Mouse (Mus musculus): ENCODE measurements around the gene Psenen. TPM values are rescaled to one million over a fixed set of nuclear protein-coding genes. Genes with fewer than 3 reads are reported as not detected.

Gene Psenen
- 28.7 TPM for polyA plus RNA-seq (2014; fragmentation: Illumina TruSeq; extraction: RNeasy Lipid Tissue Mini Kit (QIAGEN cat#74804); ENCODE audit: low read depth, low replicate concordance)

GRCm38 (mm10) chr7:30563117-30563905 is at the start of gene Psenen, which contains the start of the genes U2af1l4 and Gm49396:
Gene Psenen (minus strand): TSS chr7:30563627.
Gene U2af1l4 (plus strand): TSS chr7:30563301.
Gene Gm49396 (plus strand): TSS chr7:30563344.

GRCm38 (mm10) chr7:30612654-30613402 is 49.4 kb upstream of the Psenen start, which contains the start of gene Upk1a:
Gene Upk1a (minus strand): TSS chr7:30612847.

GRCm38 (mm10) chr7:30598786-30599185 is 35.4 kb upstream of the Psenen start, which contains the start of gene Zbtb32:
Gene Zbtb32 (minus strand): TSS chr7:30598909.

GRCm38 (mm10) chr7:30588676-30589434 is 25.4 kb upstream of the Psenen start, which contains the start of gene Kmt2b:
Gene Kmt2b (minus strand): TSS chr7:30588726.

GRCm38 (mm10) chr7:30564970-30565571 is 1.6 kb upstream of the Psenen start, which contains the start of gene Igflr1:
Gene Igflr1 (plus strand): TSS chr7:30565427.

GRCm38 (mm10) chr7:30559443-30559954 is 3.9 kb downstream of the Psenen start, which contains the start of gene Lin37:
Gene Lin37 (minus strand): TSS chr7:30559838.

GRCm38 (mm10) chr7:30552102-30553020 is 11.1 kb downstream of the Psenen start, which contains the start of the genes Hspb6 and Proser3:
Gene Hspb6 (plus strand): TSS chr7:30552178.
Gene Proser3 (minus strand): TSS chr7:30552299.

GRCm38 (mm10) chr7:30534633-30535577 is 28.5 kb downstream of the Psenen start, which contains the start of gene Arhgap33:
Gene Arhgap33 (minus strand): TSS chr7:30535060.

Other genes starting within 250 kb of the Psenen start
- 1.7 TPM for gene Syne4, start 248.8 kb downstream of the Psenen start, polyA plus RNA-seq (2014; fragmentation: Illumina TruSeq; extraction: RNeasy Lipid Tissue Mini Kit (QIAGEN cat#74804); ENCODE audit: low read depth, low replicate concordance)
- gene E130208F15Rik, start 241.9 kb downstream of the Psenen start, polyA plus RNA-seq (2014; fragmentation: Illumina TruSeq; extraction: RNeasy Lipid Tissue Mini Kit (QIAGEN cat#74804); ENCODE audit: low read depth, low replicate concordance) = 1.8 TPM
- gene Sdhaf1, start 239.7 kb downstream of the Psenen start, polyA plus RNA-seq (2014; fragmentation: Illumina TruSeq; extraction: RNeasy Lipid Tissue Mini Kit (QIAGEN cat#74804); ENCODE audit: low read depth, low replicate concordance) = 2.2 TPM
- gene Lrfn3, start 200.9 kb downstream of the Psenen start, polyA plus RNA-seq (2014; fragmentation: Illumina TruSeq; extraction: RNeasy Lipid Tissue Mini Kit (QIAGEN cat#74804); ENCODE audit: low read depth, low replicate concordance) = 0.57 TPM
- gene Tyrobp, start 149.9 kb downstream of the Psenen start, polyA plus RNA-seq (2014; fragmentation: Illumina TruSeq; extraction: RNeasy Lipid Tissue Mini Kit (QIAGEN cat#74804); ENCODE audit: low read depth, low replicate concordance) = 2.4 TPM
- not detected for gene Hcst, start 143.8 kb downstream of the Psenen start, polyA plus RNA-seq (2014; fragmentation: Illumina TruSeq; extraction: RNeasy Lipid Tissue Mini Kit (QIAGEN cat#74804); ENCODE audit: low read depth, low replicate concordance)
- gene Nfkbid, start 141.9 kb downstream of the Psenen start, polyA plus RNA-seq (2014; fragmentation: Illumina TruSeq; extraction: RNeasy Lipid Tissue Mini Kit (QIAGEN cat#74804); ENCODE audit: low read depth, low replicate concordance) = 1.4 TPM
- 3.2 TPM for gene Aplp1, start 118.1 kb downstream of the Psenen start, polyA plus RNA-seq (2014; fragmentation: Illumina TruSeq; extraction: RNeasy Lipid Tissue Mini Kit (QIAGEN cat#74804); ENCODE audit: low read depth, low replicate concordance)
- not detected for gene Kirrel2, start 105.9 kb downstream of the Psenen start, polyA plus RNA-seq (2014; fragmentation: Illumina TruSeq; extraction: RNeasy Lipid Tissue Mini Kit (QIAGEN cat#74804); ENCODE audit: low read depth, low replicate concordance)
- gene Nphs1, start 105.3 kb downstream of the Psenen start, polyA plus RNA-seq (2014; fragmentation: Illumina TruSeq; extraction: RNeasy Lipid Tissue Mini Kit (QIAGEN cat#74804); ENCODE audit: low read depth, low replicate concordance) = not detected
- gene Prodh2, start 70.0 kb downstream of the Psenen start, polyA plus RNA-seq (2014; fragmentation: Illumina TruSeq; extraction: RNeasy Lipid Tissue Mini Kit (QIAGEN cat#74804); ENCODE audit: low read depth, low replicate concordance) = not detected
- 0.54 TPM for gene Arhgap33, start 28.6 kb downstream of the Psenen start, polyA plus RNA-seq (2014; fragmentation: Illumina TruSeq; extraction: RNeasy Lipid Tissue Mini Kit (QIAGEN cat#74804); ENCODE audit: low read depth, low replicate concordance)
- gene Hspb6, start 11.4 kb downstream of the Psenen start, polyA plus RNA-seq (2014; fragmentation: Illumina TruSeq; extraction: RNeasy Lipid Tissue Mini Kit (QIAGEN cat#74804); ENCODE audit: low read depth, low replicate concordance) = 35.6 TPM
- 2.2 TPM for gene Proser3, start 11.3 kb downstream of the Psenen start, polyA plus RNA-seq (2014; fragmentation: Illumina TruSeq; extraction: RNeasy Lipid Tissue Mini Kit (QIAGEN cat#74804); ENCODE audit: low read depth, low replicate concordance)
- 3.1 TPM for gene Lin37, start 3.8 kb downstream of the Psenen start, polyA plus RNA-seq (2014; fragmentation: Illumina TruSeq; extraction: RNeasy Lipid Tissue Mini Kit (QIAGEN cat#74804); ENCODE audit: low read depth, low replicate concordance)
- 9.0 TPM for gene U2af1l4, start 326 bp downstream of the Psenen start, polyA plus RNA-seq (2014; fragmentation: Illumina TruSeq; extraction: RNeasy Lipid Tissue Mini Kit (QIAGEN cat#74804); ENCODE audit: low read depth, low replicate concordance)
- gene Gm49396, start 283 bp downstream of the Psenen start, polyA plus RNA-seq (2014; fragmentation: Illumina TruSeq; extraction: RNeasy Lipid Tissue Mini Kit (QIAGEN cat#74804); ENCODE audit: low read depth, low replicate concordance) = 6.2 TPM
- not detected for gene Igflr1, start 1.8 kb upstream of the Psenen start, polyA plus RNA-seq (2014; fragmentation: Illumina TruSeq; extraction: RNeasy Lipid Tissue Mini Kit (QIAGEN cat#74804); ENCODE audit: low read depth, low replicate concordance)
- gene Kmt2b, start 25.1 kb upstream of the Psenen start, polyA plus RNA-seq (2014; fragmentation: Illumina TruSeq; extraction: RNeasy Lipid Tissue Mini Kit (QIAGEN cat#74804); ENCODE audit: low read depth, low replicate concordance) = 9.5 TPM
- gene Zbtb32, start 35.3 kb upstream of the Psenen start, polyA plus RNA-seq (2014; fragmentation: Illumina TruSeq; extraction: RNeasy Lipid Tissue Mini Kit (QIAGEN cat#74804); ENCODE audit: low read depth, low replicate concordance) = not detected
- not detected for gene Upk1a, start 49.2 kb upstream of the Psenen start, polyA plus RNA-seq (2014; fragmentation: Illumina TruSeq; extraction: RNeasy Lipid Tissue Mini Kit (QIAGEN cat#74804); ENCODE audit: low read depth, low replicate concordance)
- gene Cox6b1, start 62.5 kb upstream of the Psenen start, polyA plus RNA-seq (2014; fragmentation: Illumina TruSeq; extraction: RNeasy Lipid Tissue Mini Kit (QIAGEN cat#74804); ENCODE audit: low read depth, low replicate concordance) = 1,311 TPM
- gene Etv2, start 72.2 kb upstream of the Psenen start, polyA plus RNA-seq (2014; fragmentation: Illumina TruSeq; extraction: RNeasy Lipid Tissue Mini Kit (QIAGEN cat#74804); ENCODE audit: low read depth, low replicate concordance) = not detected
- not detected for gene Rbm42, start 86.7 kb upstream of the Psenen start, polyA plus RNA-seq (2014; fragmentation: Illumina TruSeq; extraction: RNeasy Lipid Tissue Mini Kit (QIAGEN cat#74804); ENCODE audit: low read depth, low replicate concordance)
- 3.0 TPM for gene Haus5, start 101.4 kb upstream of the Psenen start, polyA plus RNA-seq (2014; fragmentation: Illumina TruSeq; extraction: RNeasy Lipid Tissue Mini Kit (QIAGEN cat#74804); ENCODE audit: low read depth, low replicate concordance)
- not detected for gene Pmis2, start 108.0 kb upstream of the Psenen start, polyA plus RNA-seq (2014; fragmentation: Illumina TruSeq; extraction: RNeasy Lipid Tissue Mini Kit (QIAGEN cat#74804); ENCODE audit: low read depth, low replicate concordance)
- gene 2200002J24Rik, start 135.3 kb upstream of the Psenen start, polyA plus RNA-seq (2014; fragmentation: Illumina TruSeq; extraction: RNeasy Lipid Tissue Mini Kit (QIAGEN cat#74804); ENCODE audit: low read depth, low replicate concordance) = not detected
- gene Atp4a, start 148.6 kb upstream of the Psenen start, polyA plus RNA-seq (2014; fragmentation: Illumina TruSeq; extraction: RNeasy Lipid Tissue Mini Kit (QIAGEN cat#74804); ENCODE audit: low read depth, low replicate concordance) = not detected
- 7.3 TPM for gene Tmem147, start 165.9 kb upstream of the Psenen start, polyA plus RNA-seq (2014; fragmentation: Illumina TruSeq; extraction: RNeasy Lipid Tissue Mini Kit (QIAGEN cat#74804); ENCODE audit: low read depth, low replicate concordance)
- not detected for gene Gapdhs, start 180.1 kb upstream of the Psenen start, polyA plus RNA-seq (2014; fragmentation: Illumina TruSeq; extraction: RNeasy Lipid Tissue Mini Kit (QIAGEN cat#74804); ENCODE audit: low read depth, low replicate concordance)
- gene Sbsn, start 187.8 kb upstream of the Psenen start, polyA plus RNA-seq (2014; fragmentation: Illumina TruSeq; extraction: RNeasy Lipid Tissue Mini Kit (QIAGEN cat#74804); ENCODE audit: low read depth, low replicate concordance) = 0.69 TPM
- 2.5 TPM for gene Dmkn, start 200.1 kb upstream of the Psenen start, polyA plus RNA-seq (2014; fragmentation: Illumina TruSeq; extraction: RNeasy Lipid Tissue Mini Kit (QIAGEN cat#74804); ENCODE audit: low read depth, low replicate concordance)
- gene Krtdap, start 224.3 kb upstream of the Psenen start, polyA plus RNA-seq (2014; fragmentation: Illumina TruSeq; extraction: RNeasy Lipid Tissue Mini Kit (QIAGEN cat#74804); ENCODE audit: low read depth, low replicate concordance) = not detected